Mouse (Mus musculus) adrenal gland, adult 2 months (tissue): ENCODE data around the gene Rhbg. TPM values are rescaled to one million over a fixed set of nuclear protein-coding genes. Genes with fewer than 3 reads are reported as not detected.
"Not testable (repeated sequence)": the region's sequence is repeated elsewhere in the genome, so short reads cannot be mapped to it uniquely, and the experiment has no call there.

Source experiments
- DNase-seq: peaks from one replicate; pipeline ENCODE4 v3.0.0; 2021
- long read RNA-seq: library from polyadenylated mRNA; stranded (forward); transcript quantifications from one replicate; pipeline ENCODE4 v2.0.0, GENCODE M21; 2021
- polyA plus RNA-seq: library from polyadenylated mRNA; depleted of rRNA; stranded (reverse); fragments of >200 nt; gene quantifications from 2 replicates; pipeline ENCODE4 v1.2.3, GENCODE M21; 2012; rRNA removed
- total RNA-seq, 2 experiments: library from RNA; stranded (reverse); gene quantifications; 2 replicates each; pipeline ENCODE4 v1.2.3; 2021

The Rhbg gene
- 10 to 100 TPM in 1 of 2 experiments, 1 to 10 TPM in 1; 8.5 to 18.3 TPM for total RNA-seq
- polyA plus RNA-seq = 0.76 and 1.8 TPM in 2 replicates
- long read RNA-seq, transcript Rhbg-201 (10 exons, 1,937 nt) = major isoform, 12 of 19 reads
- long read RNA-seq, partial matches to known transcripts = 1 of 19 reads
- long read RNA-seq, other reads (novel, unspliced or antisense) = 6 of 19 reads

DNA sequence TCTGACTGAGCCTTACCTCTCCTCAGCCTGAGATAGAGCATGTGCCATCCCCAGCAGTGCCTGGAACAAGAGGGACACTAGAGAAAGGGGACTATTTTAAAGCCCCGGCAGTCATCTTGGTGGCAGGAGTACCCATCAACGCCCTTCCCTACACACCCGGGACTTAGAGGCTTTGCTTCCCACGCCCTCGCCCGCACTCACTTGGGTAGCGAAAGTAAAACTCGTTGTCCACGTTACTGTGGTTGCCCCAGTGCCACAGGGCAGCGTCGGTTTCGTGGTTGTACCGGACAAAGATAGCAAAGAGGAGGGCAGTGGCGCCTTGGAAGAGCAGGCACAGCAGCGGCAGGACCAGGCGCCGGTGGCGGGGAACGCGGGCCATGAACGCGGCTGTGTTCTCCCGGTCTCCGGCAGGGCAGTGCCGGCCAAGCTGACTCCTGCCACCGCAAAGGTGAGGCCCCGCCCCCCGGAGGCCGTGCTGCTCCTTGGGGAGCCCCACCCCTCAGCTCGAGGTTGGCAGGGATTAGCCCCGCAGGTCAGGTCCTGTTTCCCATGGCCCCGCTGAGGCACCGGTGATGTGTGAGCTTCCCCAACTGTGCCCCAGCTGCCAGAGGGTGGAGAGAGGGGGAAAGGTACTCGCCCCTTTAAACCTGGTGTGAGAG is at the start of gene Rhbg:
Gene Rhbg, minus strand, starts transcription at position 442 of the 659 bp plus-strand sequence.
- peak; percentile 82 for DNase-seq

DNA sequence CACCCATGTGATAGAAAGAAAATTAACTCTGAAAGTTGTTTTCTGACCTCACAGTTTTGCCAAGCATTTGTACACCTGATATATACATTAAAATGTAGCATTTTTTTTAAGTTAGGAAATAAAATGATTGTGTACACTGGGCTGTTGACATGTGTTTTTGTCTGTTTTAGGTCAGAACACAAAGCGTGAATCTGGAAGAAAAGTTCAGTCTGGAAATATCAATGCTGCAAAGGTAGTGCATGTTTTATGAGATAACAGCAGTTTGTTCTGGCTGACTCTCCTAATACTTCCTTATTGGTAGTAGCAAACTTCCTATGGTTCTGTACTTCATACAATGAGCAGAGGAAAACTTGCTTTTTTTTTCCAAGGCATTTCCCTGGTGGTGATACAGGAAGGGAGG is 44.7 kb upstream of the Rhbg start:
- no peak for DNase-seq

GRCm38 (mm10) chr3:88297321-88297851 is 42.9 kb upstream of the Rhbg start:
- DNase-seq = no peak

DNA sequence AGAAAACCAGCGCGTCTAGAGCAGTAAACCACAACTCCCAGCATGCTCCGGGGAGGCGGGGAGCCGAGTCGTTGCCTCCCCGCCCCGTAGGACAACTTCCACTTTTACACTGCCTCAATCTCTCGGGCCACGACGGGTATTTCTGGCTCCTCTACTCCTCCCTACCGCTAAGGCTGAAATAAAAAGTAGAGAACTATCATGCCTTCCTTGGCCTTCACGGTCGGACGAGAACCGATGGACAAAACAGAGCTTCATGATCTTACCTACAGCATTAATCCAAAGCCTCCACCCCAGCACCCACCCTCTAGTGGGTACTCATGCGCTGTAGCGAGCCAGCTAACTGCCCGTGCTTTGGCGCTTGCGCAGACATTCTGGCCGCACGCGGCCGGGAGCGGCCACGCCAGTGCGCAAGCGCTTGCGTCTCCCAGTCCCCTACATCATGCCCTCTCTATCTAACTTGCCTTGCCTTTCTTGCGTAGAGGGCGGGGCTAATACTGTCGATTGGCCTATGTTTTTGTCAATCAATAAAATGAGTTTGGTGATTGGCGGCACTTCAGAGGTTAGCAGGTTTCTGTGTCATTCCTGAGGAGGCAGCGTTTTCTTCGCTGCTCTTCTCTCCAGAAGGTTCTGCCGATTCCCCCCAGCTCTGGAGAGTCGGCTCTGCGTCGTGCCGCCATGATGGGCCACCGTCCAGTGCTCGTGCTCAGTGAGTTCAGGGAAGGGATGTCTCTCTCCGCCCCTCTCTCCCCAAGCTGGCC is 42.2 kb upstream of the Rhbg start, which contains the start of the genes Tsacc and Cct3:
Gene Tsacc, minus strand, starts transcription at position 439 of the 758 bp plus-strand sequence.
Gene Cct3, plus strand, starts transcription at position 556 of the 758 bp plus-strand sequence.
- peak; percentile 98 for DNase-seq

GRCm38 (mm10) chr3:88296110-88296560 is 41.6 kb upstream of the Rhbg start:
- DNase-seq = no peak

DNA sequence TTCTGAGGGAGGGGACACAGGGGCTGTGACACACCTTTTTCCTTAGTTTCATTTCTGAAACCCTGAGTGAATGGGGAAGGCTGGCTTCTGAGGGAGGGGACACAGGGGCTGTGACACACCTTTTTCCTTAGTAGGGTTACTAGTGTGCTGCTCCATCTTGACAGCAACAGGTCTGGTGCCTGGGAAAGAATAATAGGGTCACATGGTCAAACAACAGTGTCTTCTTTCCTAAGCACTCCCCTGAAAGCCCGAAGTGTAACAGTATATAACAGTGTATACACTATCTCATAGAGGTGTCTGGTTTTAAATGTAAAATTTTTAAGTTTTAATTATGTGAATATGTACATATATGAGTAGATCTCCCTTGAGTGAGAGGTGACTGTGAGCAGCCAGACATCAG is 40.8 kb upstream of the Rhbg start:
- not testable (repeated sequence) for DNase-seq

DNA sequence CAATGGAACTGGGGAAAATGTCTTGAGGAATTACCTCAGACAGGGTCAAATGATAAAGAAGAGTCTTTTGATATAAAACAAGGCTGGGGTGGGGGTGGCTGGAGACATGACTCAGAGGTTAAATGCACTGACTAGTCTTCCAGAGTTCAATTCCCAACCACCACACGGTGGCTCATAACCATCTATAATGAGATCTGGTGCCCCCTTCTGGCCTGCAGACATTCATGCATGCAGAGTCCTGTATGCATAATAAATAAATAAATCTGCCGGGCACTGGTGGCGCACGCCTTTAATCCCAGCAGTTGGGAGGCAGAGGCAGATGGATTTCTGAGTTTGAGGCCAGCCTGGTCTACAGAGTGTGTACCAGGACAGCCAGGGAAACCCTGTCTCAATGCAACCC is 37.5 kb upstream of the Rhbg start:
- DNase-seq = peak; percentile 51

- not testable (repeated sequence) for DNase-seq
Observed at GRCm38 (mm10) chr3:88288133-88288713, 33.7 kb upstream of the Rhbg start.

GRCm38 (mm10) chr3:88287110-88287509 is 32.6 kb upstream of the Rhbg start, which contains the start of gene Gm38392:
TSS of gene Gm38392 (minus strand) at chr3:88287210.
- no peak for DNase-seq

DNA sequence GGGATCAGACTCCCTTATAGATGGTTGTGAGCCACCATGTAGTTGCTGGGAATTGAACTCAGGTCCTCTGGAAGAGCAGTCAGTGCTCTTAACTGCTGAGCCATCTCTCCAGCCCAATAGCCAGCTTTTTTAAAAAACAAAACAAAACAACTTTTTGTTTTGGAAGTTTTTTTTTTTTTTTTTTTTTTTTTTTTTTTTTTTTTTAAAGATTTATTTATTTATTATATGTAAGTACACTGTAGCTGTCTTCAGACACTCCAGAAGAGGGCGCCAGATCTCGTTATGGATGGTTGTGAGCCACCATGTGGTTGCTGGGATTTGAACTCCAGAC is 31.0 kb upstream of the Rhbg start:
- DNase-seq = not testable (repeated sequence)

GRCm38 (mm10) chr3:88284815-88285564 is 30.5 kb upstream of the Rhbg start:
- DNase-seq = not testable (repeated sequence)

DNA sequence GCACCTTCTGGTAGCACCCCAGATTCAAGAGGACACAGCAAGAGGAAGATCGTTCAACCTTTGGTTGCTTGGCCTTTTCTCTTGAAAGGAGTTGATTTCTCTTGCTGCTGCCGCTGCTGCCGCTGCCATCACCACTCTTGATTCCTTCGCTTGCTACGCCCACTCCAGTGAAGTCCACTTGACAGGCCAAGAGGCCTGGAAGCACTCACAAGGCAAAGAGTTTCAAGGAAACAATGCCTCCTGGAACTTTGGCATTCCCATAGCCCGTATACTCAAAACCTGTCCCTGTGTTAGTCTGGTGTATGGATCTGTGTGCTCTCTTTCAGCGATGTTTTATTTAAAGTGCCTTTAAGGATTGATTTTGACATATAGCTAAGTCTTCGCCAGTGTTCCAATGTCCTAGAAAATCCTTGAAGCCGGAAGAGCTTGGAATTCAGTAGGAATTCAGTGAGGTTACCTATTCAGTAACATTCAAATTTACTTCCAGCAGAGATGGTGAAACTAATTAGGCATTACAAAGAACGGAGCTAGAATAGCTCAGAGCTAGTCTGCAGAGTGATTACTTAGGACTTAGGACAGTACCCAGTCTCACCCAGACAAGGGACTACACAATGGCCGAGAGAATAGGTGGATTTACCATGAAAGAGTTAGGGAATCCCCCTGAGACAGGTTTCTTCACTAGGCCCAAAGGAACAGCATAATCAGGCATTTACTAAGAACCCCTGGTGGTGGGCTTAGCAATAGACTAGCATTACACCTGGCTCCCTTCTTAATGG is 26.8 kb upstream of the Rhbg start:
- DNase-seq = not testable (repeated sequence)

DNA sequence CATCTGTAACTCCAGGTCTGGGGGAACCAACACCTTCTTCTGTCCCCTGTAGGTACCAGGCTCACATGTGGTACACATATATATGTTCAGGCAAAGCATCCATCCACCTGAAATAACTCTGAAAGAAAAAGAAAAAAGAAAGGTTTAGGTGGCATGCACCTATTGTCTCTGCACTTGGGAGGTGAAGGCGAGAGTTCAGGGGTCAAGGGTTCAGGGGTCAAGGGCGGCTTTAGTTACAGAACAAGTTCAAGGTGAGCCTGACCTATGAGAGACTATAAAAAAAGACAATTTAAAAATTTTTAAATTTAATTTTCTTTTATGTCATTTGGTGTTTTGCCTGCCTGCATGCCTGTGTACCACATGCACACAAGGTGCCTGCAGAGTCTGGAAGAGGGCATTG is 25.5 kb upstream of the Rhbg start:
- DNase-seq = no peak

DNA sequence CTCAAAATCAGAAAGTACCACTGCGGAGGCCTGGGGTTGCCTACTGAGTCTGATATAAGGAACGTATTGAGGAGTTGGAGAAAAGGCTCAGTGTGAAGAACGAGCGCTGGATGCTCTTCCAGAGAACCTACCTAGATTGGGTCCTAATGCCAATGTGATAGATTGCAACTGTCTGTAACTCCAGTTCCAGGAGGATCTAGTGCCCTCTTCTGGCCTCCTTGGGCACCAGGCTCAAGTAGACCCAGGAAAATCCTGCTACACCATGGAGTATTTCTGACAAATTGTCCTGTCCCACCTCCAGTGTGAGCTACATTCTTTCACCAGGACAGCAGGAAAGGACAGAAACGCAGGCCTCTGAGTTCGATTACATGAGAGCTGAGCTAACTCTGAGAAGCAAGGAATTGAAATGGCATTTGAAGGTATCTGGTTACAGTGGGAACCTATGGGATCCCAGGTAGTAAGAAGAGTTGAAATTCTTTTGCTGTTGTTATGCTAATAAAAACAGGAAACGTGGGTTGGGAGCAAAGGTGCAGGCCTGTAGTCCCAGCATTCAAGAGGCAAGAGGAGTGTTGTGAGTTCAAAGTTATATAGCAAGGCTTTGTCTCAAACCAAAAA is 22.1 kb upstream of the Rhbg start:
- DNase-seq = peak; percentile 55

DNA sequence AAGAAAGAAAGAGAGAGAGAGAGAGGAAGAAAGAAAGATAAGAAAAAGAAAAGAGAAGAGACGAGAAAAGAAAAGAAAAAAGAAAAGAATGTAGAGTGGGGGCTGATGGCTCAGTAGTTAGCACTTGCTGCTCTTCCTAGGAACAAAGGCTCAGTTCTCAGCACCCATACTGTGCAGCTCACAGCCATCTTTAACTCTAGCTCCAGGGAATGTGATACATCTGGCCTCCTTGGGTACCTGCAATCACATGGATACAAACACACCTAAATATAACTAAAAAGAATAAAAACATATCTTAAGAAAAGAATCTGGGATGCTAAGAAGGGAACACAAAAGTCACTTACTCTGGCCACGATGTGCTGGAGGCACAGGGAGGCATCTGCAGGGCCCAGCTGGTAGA is 21.6 kb upstream of the Rhbg start:
- DNase-seq = no peak

DNA sequence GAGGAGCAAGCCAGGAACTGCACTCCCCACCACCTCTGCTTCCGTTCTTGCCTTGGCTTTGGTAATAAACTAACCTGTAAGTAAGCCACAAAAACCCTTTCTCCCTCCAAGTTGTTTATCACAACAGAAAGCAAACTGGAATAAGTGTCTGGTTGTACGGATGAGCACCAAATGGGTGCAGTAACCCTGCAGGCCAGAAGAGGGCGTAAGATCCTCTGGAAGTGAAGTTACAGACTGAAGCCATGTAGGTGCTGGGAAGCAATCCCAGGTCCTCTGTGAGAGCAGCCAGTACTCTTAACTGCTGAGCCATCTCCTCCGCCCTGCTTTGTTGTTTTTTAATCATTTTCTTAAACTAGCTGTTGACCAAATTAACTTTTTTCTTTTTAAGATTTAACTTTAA is 19.5 kb upstream of the Rhbg start:
- no peak for DNase-seq

DNA sequence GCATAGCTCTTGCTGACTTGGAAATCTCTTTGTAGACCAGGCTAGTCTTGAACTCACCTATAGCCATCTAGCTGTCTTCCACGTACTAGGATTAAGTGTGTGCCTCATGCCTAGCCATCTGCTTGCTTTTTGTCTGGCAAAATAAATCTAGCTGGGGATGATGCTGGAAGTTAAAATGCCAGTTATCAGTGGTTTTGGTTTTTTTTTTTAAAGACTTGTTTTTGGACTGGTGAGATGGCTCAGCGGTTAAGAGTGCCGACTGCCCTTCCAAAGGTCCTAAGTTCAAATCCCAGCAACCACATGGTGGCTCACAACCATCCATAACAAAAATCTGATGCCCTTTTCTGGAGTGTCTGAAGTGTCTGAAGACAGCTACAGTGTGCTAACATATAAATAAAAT is 17.4 kb upstream of the Rhbg start:
- no peak for DNase-seq

DNA sequence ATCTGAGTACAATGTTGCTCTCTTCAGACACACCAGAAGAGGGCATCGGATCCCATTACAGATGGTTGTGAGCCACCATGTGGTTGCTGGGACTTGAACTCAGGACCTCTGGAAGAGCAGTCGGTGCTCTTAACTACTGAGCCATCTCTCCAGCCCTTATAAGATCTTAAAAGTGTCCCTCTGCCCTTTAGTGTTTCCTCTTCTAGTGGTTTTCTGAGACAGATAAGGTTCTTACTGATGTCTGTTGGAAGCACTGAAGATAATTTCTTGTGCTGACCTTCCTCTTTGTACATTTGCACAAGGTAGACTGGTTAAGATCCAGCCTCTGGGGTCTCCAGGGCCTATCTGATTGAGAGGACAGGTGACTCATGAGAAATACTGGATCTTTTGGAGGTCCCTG is 16.8 kb upstream of the Rhbg start:
- DNase-seq = not testable (repeated sequence)

- no peak for DNase-seq
Observed at GRCm38 (mm10) chr3:88268991-88269390, 14.5 kb upstream of the Rhbg start.

DNA sequence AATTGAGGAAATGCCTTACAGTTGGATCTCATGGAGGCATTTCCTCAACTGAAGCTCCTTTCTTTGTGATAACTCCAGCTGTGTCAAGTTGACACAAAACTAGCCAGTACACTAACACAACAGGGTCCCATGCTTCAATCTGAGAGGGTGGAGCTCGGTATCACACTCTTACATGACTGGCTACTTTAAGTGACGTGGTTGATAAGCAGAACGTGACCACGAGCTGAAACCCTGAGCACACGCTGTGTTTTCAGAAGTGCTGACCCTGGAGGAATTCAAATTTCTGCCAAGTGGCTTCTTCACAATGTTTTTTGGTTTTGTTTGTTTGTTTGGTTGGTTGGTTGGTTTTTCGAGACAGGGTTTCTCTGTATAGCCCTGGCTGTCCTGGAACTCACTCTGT is 13.5 kb upstream of the Rhbg start:
- not testable (repeated sequence) for DNase-seq
